Mouse (Mus musculus) limb, embryonic 12.5 days (tissue): ENCODE measurements at regions not wholly inside any gene's neighbourhood (a gene's known extent, or its start where the extent isn't known, plus 50 kb on each side); places are given as distances from the start of the nearest gene placed in this dataset.

Source experiments
- ATAC-seq: fragments of 200-750 bp; cut with Nextera tagmentation; 2 replicates; pipeline ENCODE4 v1.8.0; 2017; ENCODE audit warnings: low read depth, moderate TSS enrichment; ENCODE audit not compliant: insufficient number of reproducible peaks, insufficient read depth, low FRiP score, low TSS enrichment
- H3K27ac ChIP-seq: fragments of 300-500 bp; sonication (generic); 2 replicates; pipeline ENCODE4 v1.5.1; 2016; ENCODE audit warnings: mild to moderate bottlenecking, moderate library complexity
- H3K27me3 ChIP-seq: fragments of 300-500 bp; sonication (generic); 2 replicates; pipeline ENCODE4 v1.6.1; 2016; ENCODE audit warnings: mild to moderate bottlenecking, moderate library complexity
- H3K36me3 ChIP-seq: fragments of 300-500 bp; sonication (generic); 2 replicates; pipeline ENCODE4 v1.6.1; 2016; ENCODE audit warnings: mild to moderate bottlenecking, moderate library complexity
- H3K4me1 ChIP-seq: fragments of 300-500 bp; sonication (generic); replicated peaks from 2 replicates; pipeline ENCODE4 v1.6.1; 2016
- H3K4me2 ChIP-seq: fragments of 300-500 bp; sonication (generic); 2 replicates; pipeline ENCODE4 v1.6.1; 2016; ENCODE audit warnings: mild to moderate bottlenecking, moderate library complexity
- H3K4me3 ChIP-seq: fragments of 300-500 bp; sonication (generic); replicated peaks from 2 replicates; pipeline ENCODE4 v1.5.1; 2016; ENCODE audit warnings: mild to moderate bottlenecking
- H3K9ac ChIP-seq: fragments of 300-500 bp; sonication (generic); replicated peaks from 2 replicates; pipeline ENCODE4 v1.6.1; 2016; ENCODE audit warnings: mild to moderate bottlenecking, moderate library complexity
- H3K9me3 ChIP-seq: fragments of 300-500 bp; sonication (generic); 2 replicates; pipeline ENCODE4 v1.6.1; 2016; ENCODE audit warnings: mild to moderate bottlenecking, moderate library complexity
- WGBS: fragments of 180-500 bp; shearing (Covaris S2); methylation state at CpG from one replicate; pipeline ENCODE4 v1.1.7; 2016; 5-methylcytosine and 5-hydroxymethylcytosine counted together

DNA sequence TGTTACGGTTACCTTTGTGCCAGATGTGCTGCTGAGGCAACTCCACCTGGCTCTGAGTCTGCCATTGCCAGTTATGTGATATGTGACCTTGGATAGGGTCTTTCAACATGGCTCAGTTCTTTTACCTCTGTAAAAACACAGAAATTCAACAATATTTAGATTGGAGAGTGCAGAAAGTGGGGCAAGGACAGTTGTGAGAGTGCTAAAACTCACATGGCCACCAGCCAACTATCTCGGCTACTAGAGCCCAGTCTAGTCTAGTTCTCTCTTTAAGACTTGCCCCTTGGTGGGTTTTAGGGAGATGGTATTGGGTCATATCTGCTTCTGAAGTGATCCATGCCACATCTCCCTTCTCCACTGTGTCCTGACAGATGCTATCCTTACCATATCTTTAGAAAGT, 233.0 kb downstream of the Phf14 start:
- H3K27me3 ChIP-seq, result no peaks in the 10 kb centered on the region
- WGBS, result 80% methylated on average over 2 of the region's 2 CpGs
- no peak overlapping the region for H3K4me3 ChIP-seq
- no peak overlapping the region for H3K4me2 ChIP-seq
- no peaks in the 10 kb centered on the region for H3K4me1 ChIP-seq
- H3K36me3 ChIP-seq, result no peaks in the 10 kb centered on the region
- H3K9ac ChIP-seq, result no peak overlapping the region
- ATAC-seq, result no peak
- H3K27ac ChIP-seq, result no peak overlapping the region
- no peaks in the 10 kb centered on the region for H3K9me3 ChIP-seq

DNA sequence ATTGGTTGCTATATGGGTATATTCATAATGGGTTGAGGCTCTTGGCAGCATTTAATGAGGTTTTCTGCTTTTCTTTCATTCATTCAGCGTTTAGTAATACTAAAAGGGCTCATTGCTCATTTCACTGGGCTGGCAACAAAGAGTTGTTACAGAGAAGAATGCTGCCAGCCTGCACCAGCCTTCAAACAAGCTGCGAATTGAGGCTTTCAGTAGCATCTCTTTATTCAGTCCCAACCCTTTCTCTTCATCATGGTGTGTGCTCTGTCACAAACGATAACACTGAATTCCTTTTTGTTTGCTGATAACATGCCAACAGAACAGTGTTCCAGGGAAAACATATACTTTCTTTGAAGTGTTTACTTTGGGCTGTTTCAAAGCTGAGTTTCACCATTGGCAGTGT, 237.6 kb downstream of the Phf14 start:
- no peak for ATAC-seq
- Histone ChIP-seq H3K27me3 (no peaks in the 10 kb centered on the region), H3K9me3 (no peaks in the 10 kb centered on the region), H3K27ac (no peak overlapping the region), H3K4me3 (no peak overlapping the region), H3K9ac (no peak overlapping the region), H3K4me1 (no peaks in the 10 kb centered on the region), H3K36me3 (no peaks in the 10 kb centered on the region), H3K4me2 (no peak overlapping the region)
- WGBS, result 89% methylated on average over 3 of the region's 3 CpGs

DNA sequence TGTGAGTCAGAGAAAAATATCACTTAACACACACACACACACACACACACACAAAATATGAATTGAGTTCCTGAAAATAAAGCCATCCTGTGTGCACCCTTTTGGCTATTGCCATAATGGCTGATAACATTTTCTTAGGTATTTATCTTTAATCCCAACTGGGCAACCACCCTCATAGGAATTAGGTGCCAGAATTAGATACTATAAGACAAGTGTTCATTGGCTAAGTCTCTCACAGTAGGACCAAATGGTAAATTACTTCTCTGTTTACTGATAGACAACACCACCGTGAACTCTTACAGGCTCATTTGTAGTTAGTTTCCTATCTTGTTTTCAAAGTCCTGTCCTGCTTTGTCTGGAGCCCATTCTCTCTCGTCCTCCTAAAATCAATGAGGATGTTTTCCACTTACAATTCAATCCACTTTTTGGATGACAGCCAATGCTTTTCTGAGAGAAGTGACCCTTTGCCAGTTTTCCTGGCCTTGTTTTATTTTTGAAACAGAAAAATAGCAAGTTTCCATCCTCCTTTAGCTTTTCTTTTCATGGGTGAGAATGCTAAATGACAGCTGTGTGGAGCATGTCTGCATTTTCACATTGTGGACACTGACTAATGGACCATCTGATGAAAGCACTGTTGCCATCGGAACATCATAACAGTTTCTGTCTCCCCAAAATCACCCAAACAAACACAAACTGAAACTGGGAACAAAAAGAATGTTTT, 243.2 kb downstream of the Phf14 start:
- no peak overlapping the region for H3K4me3 ChIP-seq
- H3K9me3 ChIP-seq, result no peaks in the 10 kb centered on the region

DNA sequence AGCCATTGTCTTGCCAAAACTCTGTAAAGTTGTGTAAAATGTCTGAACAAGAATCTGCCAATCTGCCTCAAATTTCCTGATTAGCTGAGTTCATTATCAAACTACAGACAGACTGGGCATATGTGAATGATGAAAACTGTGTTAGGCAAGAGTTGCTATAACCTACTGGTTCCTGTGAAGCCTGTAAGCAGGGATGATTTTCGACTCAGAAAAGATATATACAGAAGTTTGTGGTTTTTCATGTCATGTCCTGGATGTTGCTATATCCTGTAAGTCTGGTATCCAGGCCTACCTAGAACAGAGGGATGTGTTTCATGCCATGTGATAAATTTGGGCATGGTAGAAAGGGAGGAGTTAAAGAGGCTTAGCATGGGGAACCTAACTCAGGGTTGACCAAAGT, 256.4 kb downstream of the Phf14 start:
- no peak for ATAC-seq
- H3K4me1 ChIP-seq, result no peaks in the 10 kb centered on the region
- no peak overlapping the region for H3K9ac ChIP-seq
- no peaks in the 10 kb centered on the region for H3K27me3 ChIP-seq
- H3K27ac ChIP-seq, result no peak overlapping the region
- H3K9me3 ChIP-seq, result no peaks in the 10 kb centered on the region
- H3K4me3 ChIP-seq, result no peak overlapping the region
- no peaks in the 10 kb centered on the region for H3K36me3 ChIP-seq
- H3K4me2 ChIP-seq, result no peak overlapping the region
- WGBS, result 78% methylated on average over 1 of the region's 1 CpGs

More for the DNA sequence above, 243.2 kb downstream of the Phf14 start:
- WGBS, result 54% methylated on average over 3 of the region's 3 CpGs
- H3K27me3 ChIP-seq, result no peaks in the 10 kb centered on the region
- ATAC-seq, result no peak
- no peak overlapping the region for H3K9ac ChIP-seq
- H3K4me2 ChIP-seq, result no peak overlapping the region
- H3K4me1 ChIP-seq, result no peaks in the 10 kb centered on the region
- no peak overlapping the region for H3K27ac ChIP-seq
- no peaks in the 10 kb centered on the region for H3K36me3 ChIP-seq

DNA sequence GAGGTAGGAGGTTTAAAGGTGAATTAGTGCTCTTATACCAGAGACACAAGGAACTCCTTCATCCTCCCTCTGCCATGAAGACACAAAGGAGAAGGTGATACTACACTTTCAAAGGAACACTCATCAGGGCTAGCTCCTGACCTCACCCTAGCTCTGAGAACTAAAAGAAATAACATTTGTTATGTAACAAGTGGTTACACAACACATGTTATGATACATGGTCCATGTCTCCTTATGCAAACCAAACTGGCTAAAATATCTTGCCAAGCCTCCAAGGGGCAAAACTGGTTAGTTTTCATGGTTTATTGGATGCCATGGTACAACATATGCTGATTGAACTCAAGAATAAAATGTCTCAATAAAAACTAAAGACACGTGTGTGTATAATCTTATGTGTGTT, 260.9 kb downstream of the Phf14 start:
- 65% methylated on average over 1 of the region's 1 CpGs for WGBS
- Histone ChIP-seq H3K9me3 (no peaks in the 10 kb centered on the region), H3K9ac (no peak overlapping the region), H3K27me3 (no peaks in the 10 kb centered on the region), H3K4me3 (no peak overlapping the region), H3K36me3 (no peaks in the 10 kb centered on the region), H3K27ac (no peak overlapping the region), H3K4me2 (no peak overlapping the region), H3K4me1 (no peaks in the 10 kb centered on the region)
- ATAC-seq, result no peak

DNA sequence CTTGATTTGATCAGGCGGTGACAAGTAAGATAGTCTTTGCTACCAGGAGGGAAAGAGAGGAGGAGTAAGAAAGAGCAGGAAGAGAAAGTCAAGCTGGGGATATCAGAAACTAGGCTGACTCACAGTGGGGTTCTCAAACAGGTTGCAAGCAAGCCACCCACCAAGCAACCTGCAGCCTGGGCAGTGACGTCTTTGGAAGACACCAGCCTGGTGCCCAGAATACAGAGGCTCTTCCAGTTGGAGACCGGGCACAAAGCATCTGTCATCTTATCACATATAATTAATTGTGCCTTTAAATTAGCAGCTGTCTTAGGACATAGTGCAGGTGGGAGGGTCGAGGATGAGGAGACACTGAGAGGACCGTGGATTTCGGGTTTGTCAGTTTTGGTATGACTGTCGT, 261.8 kb downstream of the Phf14 start:
- Histone ChIP-seq H3K4me1 (no peaks in the 10 kb centered on the region), H3K9ac (no peak overlapping the region), H3K27me3 (no peaks in the 10 kb centered on the region), H3K27ac (no peak overlapping the region), H3K36me3 (no peaks in the 10 kb centered on the region), H3K4me3 (no peak overlapping the region), H3K4me2 (no peak overlapping the region), H3K9me3 (no peaks in the 10 kb centered on the region)
- 73% methylated on average over 7 of the region's 7 CpGs for WGBS
- no peak for ATAC-seq

DNA sequence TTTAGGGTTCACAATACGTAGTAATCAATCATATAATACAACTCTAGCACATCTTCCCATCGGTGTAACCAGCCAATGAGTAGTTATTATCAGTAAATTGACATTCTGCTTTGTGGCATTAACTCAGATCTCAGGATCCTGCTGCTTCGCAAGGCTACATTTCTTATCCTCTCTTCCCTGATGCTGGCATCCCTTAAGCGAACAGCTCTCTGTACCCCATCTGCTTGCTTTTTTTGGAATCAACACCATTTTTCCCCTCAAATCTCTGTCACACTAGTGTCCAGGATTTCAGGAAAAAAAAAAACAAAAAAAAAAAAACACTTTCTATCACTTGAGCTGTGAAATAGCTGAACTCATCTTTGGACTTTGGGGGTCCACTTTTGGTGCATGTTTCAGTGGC, 263.1 kb downstream of the Phf14 start:
- Histone ChIP-seq H3K4me3 (no peak overlapping the region), H3K27ac (no peak overlapping the region), H3K27me3 (no peaks in the 10 kb centered on the region), H3K9me3 (no peaks in the 10 kb centered on the region), H3K9ac (no peak overlapping the region), H3K4me2 (no peak overlapping the region), H3K36me3 (no peaks in the 10 kb centered on the region), H3K4me1 (no peaks in the 10 kb centered on the region)
- WGBS, result 83% methylated on average over 4 of the region's 4 CpGs
- no peak for ATAC-seq

DNA sequence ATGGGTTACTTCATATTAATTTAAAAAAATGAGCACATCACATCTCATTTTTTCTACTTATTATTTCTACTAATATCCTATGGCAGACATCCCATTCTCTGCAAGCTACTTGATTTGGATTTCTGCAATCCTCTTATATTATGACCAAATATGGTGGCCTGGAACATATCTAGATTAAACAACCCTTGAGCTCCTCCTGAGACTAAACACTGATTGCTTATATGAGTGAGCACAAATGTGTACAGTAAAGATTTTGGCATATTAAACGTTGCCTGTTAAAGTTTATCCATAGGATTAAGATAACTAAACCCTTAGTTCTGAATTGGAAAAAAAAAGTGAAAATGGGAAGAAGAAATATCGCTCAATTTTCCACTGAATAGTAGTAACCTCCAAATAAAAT, 263.6 kb downstream of the Phf14 start:
- WGBS, result 80% methylated on average over 2 of the region's 2 CpGs
- ATAC-seq, result no peak
- H3K27ac ChIP-seq, result no peak overlapping the region

DNA sequence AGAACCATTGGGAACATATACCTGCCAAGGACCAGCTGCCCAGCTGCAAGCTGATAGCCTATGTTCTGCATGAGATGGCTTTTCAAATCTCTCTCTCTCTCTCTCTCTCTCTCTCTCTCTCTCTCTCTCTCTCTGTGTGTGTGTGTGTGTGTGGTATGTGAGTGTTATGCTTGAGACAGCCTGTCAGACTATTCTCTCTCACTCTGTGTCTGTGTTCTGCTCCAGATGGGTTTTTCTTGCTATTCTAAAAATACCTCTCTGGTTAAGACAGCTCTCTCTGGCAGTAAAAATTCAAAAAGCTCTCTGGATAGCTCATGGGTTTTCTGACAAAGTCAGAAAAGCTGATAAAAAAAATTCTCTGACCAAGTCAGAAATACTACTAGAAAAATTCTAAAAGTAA, 270.4 kb downstream of the Phf14 start:
- Histone ChIP-seq H3K4me2 (no peak overlapping the region), H3K9ac (no peak overlapping the region), H3K36me3 (no peaks in the 10 kb centered on the region), H3K27ac (no peak overlapping the region), H3K9me3 (no peaks in the 10 kb centered on the region), H3K4me1 (no peaks in the 10 kb centered on the region), H3K27me3 (no peaks in the 10 kb centered on the region), H3K4me3 (no peak overlapping the region)
- ATAC-seq, result no peak

More for the DNA sequence above, 263.6 kb downstream of the Phf14 start:
- Histone ChIP-seq H3K27me3 (no peaks in the 10 kb centered on the region), H3K36me3 (no peaks in the 10 kb centered on the region), H3K9me3 (no peaks in the 10 kb centered on the region), H3K4me3 (no peak overlapping the region), H3K9ac (no peak overlapping the region), H3K4me2 (no peak overlapping the region), H3K4me1 (no peaks in the 10 kb centered on the region)

DNA sequence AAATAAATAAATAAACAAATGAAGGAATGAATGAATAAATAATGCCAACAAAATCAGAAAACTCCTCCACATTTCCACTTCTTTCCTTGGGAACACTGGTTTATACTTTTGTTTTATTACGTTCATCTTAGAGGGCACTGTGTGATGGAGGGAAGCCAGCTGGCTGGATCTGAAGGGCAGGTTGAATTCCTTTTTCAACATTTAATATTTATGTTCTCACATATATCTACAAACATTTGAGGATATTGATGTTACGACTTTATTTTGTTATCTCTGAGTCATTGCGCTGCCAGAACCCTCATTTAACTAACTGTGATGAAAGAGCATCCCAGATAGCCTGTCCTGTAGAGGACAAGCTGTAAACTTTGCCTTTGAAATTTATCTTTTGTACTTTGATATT, 273.3 kb downstream of the Phf14 start:
- Histone ChIP-seq H3K27me3 (no peaks in the 10 kb centered on the region), H3K27ac (no peak overlapping the region), H3K9me3 (no peaks in the 10 kb centered on the region), H3K4me2 (no peak overlapping the region), H3K9ac (no peak overlapping the region), H3K4me3 (no peak overlapping the region), H3K36me3 (no peaks in the 10 kb centered on the region), H3K4me1 (no peaks in the 10 kb centered on the region)
- no peak for ATAC-seq
- WGBS, result 92% methylated on average over 3 of the region's 3 CpGs

DNA sequence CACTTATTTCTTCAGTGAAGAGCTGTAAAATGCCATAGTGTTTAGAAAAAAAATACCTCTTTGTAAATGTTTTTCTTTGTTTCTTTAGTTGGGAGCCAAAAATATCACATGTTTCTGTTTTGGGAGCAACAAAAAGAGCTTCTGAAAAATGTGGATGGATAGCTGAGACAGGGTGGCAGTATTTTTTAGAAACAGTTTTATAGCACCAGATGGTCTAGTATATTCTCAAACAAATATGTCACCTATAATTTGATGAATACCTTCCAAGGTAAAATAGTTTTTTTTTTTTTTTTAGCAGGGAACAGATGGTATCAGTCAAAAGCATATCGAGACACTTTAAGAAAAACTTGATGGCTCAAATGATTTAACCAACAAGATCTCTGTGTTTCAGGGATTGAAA, 302.6 kb downstream of the Phf14 start:
- Histone ChIP-seq H3K9ac (no peak overlapping the region), H3K4me3 (no peak overlapping the region), H3K27me3 (no peaks in the 10 kb centered on the region), H3K36me3 (no peaks in the 10 kb centered on the region), H3K4me1 (no peaks in the 10 kb centered on the region), H3K9me3 (no peaks in the 10 kb centered on the region), H3K27ac (no peak overlapping the region), H3K4me2 (no peak overlapping the region)
- WGBS, result 63% methylated on average over 1 of the region's 1 CpGs
- no peak for ATAC-seq

DNA sequence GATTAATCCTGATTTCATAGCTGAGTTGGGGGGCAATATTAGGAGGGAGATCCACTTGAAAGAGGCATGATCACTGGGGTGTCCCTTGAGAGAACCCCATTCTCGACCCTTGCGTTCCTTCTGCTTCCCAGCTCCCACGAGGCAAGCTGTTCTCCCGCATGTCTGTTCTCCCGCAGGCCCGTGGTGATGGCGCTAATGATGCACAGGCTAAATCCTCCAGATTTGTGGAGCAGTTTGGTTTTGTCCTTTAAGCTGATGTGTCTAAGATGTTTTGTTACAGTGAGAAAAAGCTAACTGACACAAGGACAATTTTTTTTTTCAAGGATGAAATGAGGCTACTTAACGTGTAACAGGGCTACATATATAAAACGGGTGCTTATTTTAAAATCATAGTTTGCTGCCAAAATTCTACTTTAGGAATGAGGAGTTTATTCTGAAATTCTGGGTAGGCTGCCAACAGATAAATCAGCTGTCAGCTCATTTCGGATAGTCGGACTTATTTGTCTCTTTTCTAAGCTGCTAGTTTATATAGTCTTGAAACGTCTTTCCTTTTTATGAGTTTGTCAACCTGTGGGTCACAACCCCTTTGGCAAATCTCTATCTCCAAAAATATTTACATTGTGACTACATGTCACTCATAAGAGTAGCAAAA, 307.0 kb downstream of the Phf14 start:
- 84% methylated on average over 12 of the region's 12 CpGs for WGBS
- no peaks in the 10 kb centered on the region for H3K36me3 ChIP-seq
- no peak overlapping the region for H3K4me2 ChIP-seq
- no peak overlapping the region for H3K9ac ChIP-seq
- H3K4me3 ChIP-seq, result no peak overlapping the region
- H3K27ac ChIP-seq, result no peak overlapping the region
- H3K9me3 ChIP-seq, result peaks cover 12% of the 10 kb centered on the region; the same call in 1 of the 2 replicates
- H3K4me1 ChIP-seq, result no peaks in the 10 kb centered on the region
- H3K27me3 ChIP-seq, result no peaks in the 10 kb centered on the region
- no peak for ATAC-seq
